Mouse (Mus musculus) left cerebral cortex, postnatal 25 days (tissue): ENCODE measurements around the gene Kansl1. TPM values are rescaled to one million over a fixed set of nuclear protein-coding genes. Genes with fewer than 3 reads are reported as not detected.

Experiments used
- DNase-seq, 2 experiments: peaks; one replicate each; pipeline ENCODE4 v3.0.0; 2022; ENCODE audit warnings: low spot score in 2 of 2, mixed read lengths in 1 of 2
- intact Hi-C: fragments of 180-260 bp; cut with DNase I; formaldehyde crosslinking; loops from one replicate; pipeline ENCODE4 v1.15.1; 2025
- total RNA-seq, 2 experiments: library from RNA; stranded (reverse); gene quantifications; 2 replicates each; pipeline ENCODE4 v1.2.3; 2021

Kansl1 gene
- total RNA-seq, 2 experiments from 2014 or later: 71.0 to 75.6 TPM

- intact Hi-C loops: no loop called here
- no peak for DNase-seq
Measured at GRCm38 (mm10) chr11:104386595-104386994, 82.1 kb downstream of the Kansl1 start.

- intact Hi-C loops: no loop called here
- DNase-seq: no peak
Measured at GRCm38 (mm10) chr11:104383167-104383810, 85.4 kb downstream of the Kansl1 start.

DNA sequence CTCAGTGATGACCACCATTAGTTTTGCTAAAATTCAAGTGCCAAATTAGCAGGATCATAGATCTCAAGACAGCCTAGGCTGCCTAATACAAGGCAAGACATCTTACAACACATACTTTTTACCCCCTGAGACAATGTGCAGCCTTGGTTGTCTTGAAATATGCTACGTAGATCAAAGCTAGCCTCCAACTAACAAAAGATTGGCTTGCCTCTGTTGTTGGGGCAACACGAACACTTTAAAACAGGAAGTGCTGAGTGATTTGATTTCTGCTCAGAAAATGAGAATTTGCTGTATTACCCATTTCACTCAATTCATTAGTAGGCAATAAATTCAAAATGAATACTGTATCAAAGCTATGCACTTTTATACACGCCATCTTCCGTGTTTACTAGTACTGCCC is 86.8 kb downstream of the Kansl1 start:
- intact Hi-C loops: no loop called here
- no peak for DNase-seq

DNA sequence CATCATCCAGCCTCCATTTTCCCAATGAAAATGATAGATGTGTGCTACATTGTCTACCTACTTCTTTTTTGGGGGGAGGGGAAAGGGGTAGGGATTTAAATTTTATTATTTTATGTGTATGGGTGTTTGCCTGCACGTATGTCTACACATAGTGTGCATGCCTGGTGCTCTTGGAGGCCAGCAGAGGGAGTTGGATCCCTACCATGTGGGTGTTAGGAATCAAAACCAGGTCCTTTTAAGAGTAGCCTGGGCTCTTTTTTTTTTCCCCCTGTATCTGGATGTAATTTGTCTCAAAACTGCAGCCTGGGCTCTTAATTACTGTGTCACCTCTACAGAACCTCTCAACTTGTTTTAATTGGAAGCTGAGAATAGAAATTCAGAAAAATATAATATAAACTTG is 89.0 kb downstream of the Kansl1 start:
- intact Hi-C loops: no loop called here
- no peak for DNase-seq

GRCm38 (mm10) chr11:104376291-104376690 is 92.4 kb downstream of the Kansl1 start:
- intact Hi-C loops: no loop called here
- DNase-seq: no peak

DNA sequence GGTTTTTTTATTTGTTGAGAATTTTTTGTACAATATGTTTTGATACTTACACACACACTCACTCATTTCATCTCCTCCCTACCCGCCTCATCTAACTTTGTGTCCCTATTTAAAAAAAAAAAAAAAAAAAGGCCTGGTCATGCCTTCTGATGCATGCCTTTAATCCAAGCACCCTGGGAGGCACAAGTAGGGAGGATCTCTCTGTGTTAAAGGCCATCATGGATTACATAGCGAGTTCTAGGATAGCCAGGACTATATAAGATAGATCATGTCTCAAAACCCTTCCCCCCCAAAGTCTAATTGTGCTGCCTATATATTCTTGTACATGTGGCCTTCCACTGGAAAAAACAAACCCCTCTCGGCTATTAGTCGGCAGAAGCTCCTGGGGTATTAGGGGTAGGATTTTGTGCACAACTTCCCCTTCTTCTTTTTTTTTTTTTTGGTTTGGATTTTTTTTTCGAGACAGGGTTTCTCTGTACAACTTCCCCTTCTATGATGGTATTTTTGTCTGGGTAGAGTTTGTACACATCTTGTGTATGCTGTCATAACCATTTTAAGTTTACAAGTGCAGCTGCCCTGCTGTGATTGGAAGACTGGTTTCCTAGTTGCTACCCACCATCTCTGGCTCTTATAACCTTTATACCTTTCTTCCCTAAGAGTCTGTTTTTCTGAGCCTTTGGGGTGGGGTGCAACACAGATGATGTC is 101.0 kb downstream of the Kansl1 start:
- DNase-seq: no peak
- intact Hi-C loops: loop anchor here (2.0 kb wide), 1 partner anchor 59 kb away; no protein-coding TSS in a partner anchor

DNA sequence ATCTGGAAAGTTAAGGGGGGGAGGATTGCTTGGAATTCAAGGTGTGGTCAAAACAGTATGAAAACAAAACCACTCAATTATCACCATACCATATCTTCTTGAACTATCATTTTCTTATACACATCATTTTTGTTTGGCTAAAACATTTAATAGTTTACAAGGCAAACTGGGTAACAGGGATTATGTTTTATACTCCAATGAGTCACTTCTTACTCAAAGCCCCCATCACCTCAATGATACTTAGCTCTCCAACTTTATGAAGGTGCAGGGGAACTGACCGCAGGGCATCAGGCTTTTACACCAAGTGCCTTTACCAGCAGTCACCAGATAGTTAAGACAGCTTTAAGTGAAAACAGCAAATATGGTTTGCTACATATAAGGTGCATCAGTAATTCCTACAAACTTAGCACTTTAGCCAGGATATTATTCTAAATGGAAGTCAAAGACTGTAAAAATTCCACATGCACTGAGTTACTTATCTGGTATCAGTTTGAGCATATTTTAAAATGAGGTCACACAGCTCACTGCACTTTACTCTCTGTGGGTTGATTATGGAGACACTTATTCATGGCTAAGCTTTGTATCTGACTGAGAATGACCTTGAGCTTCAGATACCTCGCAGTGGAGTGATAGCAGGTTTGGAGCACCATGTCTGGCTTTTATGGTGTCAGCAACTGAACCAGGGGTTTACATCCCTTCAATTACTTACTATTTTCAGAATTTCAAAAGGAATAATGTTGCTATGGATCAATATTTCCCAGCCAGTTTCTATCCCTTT is 104.6 kb downstream of the Kansl1 start:
- no peak for DNase-seq
- intact Hi-C loops: no loop called here

GRCm38 (mm10) chr11:104362704-104363103 is 106.0 kb downstream of the Kansl1 start:
- intact Hi-C loops: no loop called here

GRCm38 (mm10) chr11:104361790-104362189 is 106.9 kb downstream of the Kansl1 start:
- intact Hi-C loops: no loop called here
- DNase-seq: no peak

More at GRCm38 (mm10) chr11:104362704-104363103, 106.0 kb downstream of the Kansl1 start:
- DNase-seq: no peak

DNA sequence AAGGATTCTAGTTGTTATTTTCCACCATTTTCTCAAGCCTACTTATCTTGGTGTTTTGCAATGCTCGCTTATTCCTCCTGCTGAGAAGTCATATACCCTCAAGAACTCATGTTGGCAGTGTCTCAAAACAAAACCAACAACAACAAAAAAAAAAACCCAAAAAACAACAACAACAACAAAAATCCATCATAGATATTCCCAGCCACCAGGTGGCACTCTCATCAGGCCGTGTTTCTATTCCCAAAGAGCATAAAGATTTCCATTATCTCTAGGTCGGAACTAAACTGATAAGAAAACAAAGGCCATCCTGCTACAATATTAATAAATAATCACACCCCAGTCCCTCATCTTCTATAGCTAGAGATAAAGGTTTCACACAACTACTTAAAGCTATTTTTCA is 121.7 kb downstream of the Kansl1 start:
- DNase-seq: no peak
- intact Hi-C loops: loop anchor here (2.0 kb wide), 1 partner anchor 96 kb away; no protein-coding TSS in a partner anchor

DNA sequence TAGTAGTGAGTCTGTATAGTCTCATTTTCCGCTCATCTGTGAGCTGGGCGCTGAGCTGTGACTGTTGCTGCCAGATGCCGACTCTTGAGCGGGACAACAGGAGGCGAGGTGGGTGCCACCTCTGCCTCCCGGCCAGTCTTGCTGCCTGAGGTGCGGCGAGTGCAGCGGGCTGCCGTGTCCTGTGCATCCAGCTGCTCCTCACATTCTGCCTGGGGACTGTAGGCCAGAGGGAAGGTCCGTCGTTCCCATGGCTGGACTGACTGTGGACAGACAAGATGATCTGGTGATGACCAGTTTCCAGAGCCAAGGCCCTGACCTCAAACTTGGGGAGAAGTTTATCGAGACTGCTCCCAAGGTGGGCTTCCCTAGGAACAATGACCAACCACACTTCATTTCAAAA is 133.7 kb downstream of the Kansl1 start:
- DNase-seq: no peak
- intact Hi-C loops: no loop called here

DNA sequence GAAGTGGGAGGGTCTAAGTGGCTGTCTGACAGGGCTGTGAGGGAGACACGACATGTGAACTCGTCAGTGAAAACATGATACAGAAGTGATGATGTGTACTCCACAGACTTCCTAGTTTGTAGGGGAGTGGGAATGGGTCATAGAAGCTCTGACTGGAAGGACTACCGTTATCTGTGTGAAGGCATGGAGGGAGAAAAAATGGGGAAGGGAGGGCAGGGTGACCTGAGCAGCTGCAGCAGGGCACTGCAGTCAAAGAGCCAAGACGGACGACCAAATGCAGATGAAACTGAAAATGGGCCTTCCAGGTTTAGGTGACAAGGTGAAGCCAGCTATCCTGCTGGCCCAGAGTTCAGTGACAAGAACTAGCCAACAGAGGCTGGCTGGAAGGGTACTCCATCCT is 134.5 kb downstream of the Kansl1 start:
- DNase-seq: no peak
- intact Hi-C loops: no loop called here

DNA sequence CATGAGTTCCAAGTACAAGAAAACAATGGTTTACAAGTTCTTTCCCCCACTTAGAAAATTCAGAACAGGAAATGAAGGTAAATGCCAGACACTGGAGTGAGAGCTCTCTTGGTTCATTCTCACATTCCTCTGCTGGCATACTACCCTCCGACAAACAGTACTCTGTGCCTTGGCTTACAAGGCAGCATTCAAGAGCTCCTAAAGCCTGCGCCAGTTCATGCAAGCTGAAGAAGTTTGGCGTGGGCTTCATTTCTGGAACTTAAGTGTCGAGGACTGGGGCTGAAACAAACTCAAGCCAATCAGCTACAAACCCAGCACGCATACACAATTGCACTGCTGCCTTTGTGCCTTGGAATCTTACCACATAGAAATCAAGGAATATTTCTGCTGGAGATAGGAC is 136.6 kb downstream of the Kansl1 start:
- intact Hi-C loops: no loop called here
- peak in 1 of 2 experiments; percentile 65 for DNase-seq

DNA sequence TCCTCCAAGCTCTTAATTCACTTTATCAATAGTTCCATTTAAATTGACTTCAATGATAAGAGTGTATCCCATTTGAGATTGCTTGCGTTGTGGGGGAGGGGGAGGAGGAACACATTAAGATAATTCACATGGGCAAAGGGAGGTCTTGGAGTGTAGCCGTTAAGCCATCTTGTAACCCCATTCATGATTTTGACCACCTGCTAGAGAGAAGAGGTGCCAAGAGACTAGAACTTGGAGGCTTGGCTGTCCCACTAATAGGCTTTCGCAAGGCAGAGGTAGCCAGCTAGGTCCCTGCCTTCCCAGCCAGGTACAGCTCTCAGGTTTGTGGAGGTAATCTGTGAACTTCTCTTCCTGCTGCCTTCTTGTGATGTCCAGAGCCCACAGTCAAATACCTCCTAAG is 137.5 kb downstream of the Kansl1 start:
- no peak for DNase-seq
- intact Hi-C loops: no loop called here

DNA sequence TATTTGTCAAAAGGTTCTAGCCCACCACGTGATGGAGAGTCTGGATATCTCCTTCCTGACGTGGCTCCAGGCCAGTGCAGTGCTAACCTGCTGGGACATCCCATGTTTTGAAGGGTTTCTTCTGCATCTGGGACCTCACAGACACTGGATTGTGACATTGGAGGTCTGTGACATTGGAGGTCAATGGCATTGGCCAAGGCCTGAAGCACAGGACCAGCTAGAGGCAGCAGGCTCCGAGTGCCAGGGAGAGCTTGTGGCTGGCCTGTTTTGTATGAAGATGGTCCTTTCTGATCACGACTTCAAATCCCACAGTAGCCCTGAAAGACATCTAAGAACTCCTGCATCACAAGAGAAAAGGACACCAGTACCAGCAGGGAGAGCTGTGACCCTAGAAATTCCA is 138.5 kb downstream of the Kansl1 start:
- intact Hi-C loops: no loop called here
- DNase-seq: no peak

DNA sequence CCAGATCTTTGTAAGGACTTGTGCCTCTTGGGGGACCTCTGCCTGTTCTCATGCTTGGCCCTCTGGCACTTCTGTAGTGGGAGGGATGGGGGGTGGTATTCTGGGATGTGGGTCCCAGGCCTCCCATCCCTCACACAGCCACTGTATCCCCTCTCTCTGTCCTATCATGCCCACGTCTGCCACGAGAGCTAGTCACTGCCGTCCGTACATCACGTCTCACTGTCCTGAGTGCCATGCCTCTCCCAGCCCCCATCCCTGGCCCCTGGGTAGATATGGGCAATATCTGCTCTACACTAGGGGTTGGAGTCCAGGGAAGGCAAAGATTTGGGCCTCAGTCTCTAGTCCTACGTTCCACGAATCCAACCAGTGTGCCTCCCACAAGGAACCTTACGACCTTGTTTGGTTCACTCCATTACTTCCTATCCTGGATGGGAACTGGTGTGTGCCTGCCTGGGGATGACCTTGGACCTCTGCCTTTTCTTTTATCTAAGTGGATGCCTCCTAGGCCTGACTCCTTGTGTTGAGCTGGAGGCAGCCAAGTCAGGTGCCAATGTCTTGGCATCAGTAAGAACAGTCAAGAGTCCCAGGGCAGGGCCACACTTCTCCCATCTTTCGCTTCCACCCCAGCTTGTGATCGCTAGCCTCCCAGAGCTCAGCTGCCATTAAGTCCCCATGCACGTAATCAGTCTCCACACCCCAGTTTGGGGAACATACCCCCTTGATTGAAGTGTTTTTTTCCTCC is 139.3 kb downstream of the Kansl1 start:
- no peak for DNase-seq
- intact Hi-C loops: no loop called here

GRCm38 (mm10) chr11:104327946-104328345 is 140.7 kb downstream of the Kansl1 start:
- intact Hi-C loops: no loop called here
- no peak for DNase-seq

GRCm38 (mm10) chr11:104327462-104327861 is 141.2 kb downstream of the Kansl1 start:
- DNase-seq: no peak
- intact Hi-C loops: no loop called here

- DNase-seq: no peak
- intact Hi-C loops: no loop called here
Measured at GRCm38 (mm10) chr11:104322142-104322541, 146.5 kb downstream of the Kansl1 start.

- DNase-seq: no peak
- intact Hi-C loops: no loop called here
Measured at GRCm38 (mm10) chr11:104320511-104320910, 148.2 kb downstream of the Kansl1 start.
